Mouse (Mus musculus): Measurements from ENCODE around the gene Lrp8. TPM values are rescaled to one million over a fixed set of nuclear protein-coding genes. Genes with fewer than 3 reads are reported as not detected.

The Lrp8 gene
- polyA plus RNA-seq, 1 experiment from 2014 or later = 27.6 TPM

DNA sequence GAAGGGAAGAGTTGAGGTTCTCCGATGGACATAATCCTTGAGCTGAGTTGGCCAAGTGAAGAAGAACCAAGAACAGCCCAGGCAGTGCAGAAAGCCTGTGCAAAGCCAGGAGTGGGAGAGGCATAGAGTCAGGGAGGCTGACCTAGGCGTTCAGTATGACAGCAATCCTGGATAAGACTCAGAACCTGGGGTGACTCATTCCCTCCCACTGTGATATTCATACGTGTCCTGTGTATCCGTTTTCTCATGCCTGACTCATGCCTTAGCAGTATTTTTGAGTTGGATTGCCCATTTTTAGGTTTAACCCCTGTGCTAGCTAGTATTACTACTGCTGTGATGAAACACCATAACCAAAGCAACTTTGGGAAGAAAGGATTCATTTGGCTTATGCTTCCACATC, 62.8 kb downstream of the Lrp8 start:
- H3K9me3 ChIP-seq (ENCODE audit: control insufficient read depth, low read length) = no peaks in the 10 kb centered on the region
- H3K27me3 ChIP-seq (ENCODE audit: control insufficient read depth, insufficient read depth, low read length) = no peaks in the 10 kb centered on the region
- DNase-seq (ENCODE audit: low spot score) = no peak
- no peak overlapping the region for H3K9ac ChIP-seq (ENCODE audit: low read length)
- peaks cover 7% of the 10 kb centered on the region for H3K36me3 ChIP-seq (ENCODE audit: control insufficient read depth, insufficient read depth, low read length)
- ATAC-seq (ENCODE audit: insufficient read depth, low FRiP score, low TSS enrichment) = no peak
- no peak overlapping the region for H3K4me3 ChIP-seq (ENCODE audit: low read depth, low read length)
- WGBS = 84% methylated on average over 4 of the region's 4 CpGs
- H3K4me1 ChIP-seq (ENCODE audit: control insufficient read depth, insufficient read depth, low read length) = no peaks in the 10 kb centered on the region
- no peak overlapping the region for H3K27ac ChIP-seq (ENCODE audit: low read depth, low read length)
- no peak overlapping the region for H3K4me2 ChIP-seq (ENCODE audit: low read depth)

DNA sequence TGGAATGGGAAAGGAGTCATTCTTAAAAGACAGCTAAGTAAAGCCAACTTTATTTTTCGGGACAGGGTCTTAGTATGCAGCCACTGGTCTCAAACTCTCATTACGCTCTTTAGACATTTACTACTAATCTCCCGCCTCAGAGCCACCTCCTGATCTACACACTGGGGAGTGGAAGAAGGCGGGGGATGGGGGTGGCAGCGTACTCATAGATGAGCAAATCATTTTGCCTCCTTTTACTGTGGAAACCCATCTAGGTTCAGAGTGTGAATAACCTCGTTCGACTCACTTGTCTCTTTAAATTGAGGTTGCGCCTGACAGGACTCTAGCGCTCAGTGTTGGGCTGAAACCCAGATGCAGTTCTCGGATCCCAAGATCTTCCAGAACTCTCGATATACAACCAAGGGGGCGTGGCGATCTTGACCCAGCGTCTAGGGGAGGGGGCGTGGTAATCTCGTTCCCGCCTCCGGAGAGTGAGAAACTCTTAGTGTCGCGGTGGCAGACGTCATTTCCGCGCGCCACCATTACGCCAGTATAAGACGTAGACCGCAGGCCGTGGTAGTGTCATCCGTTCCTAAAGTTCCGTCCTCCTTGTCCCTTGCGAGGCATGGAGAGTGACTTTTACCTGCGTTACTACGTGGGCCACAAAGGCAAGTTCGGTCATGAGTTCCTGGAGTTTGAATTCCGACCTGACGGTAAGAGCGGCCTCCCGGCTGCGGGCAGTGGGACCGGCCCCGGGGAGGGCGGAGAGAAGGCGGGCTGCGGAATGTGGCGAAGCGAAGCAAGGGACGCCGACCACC, 77.4 kb downstream of the Lrp8 start, which contains the start of gene Magoh:
Gene Magoh, plus strand, starts transcription at position 502 of the 797 bp plus-strand sequence.
- Histone ChIP-seq H3K4me2 (ENCODE audit: low read depth) (peak within 1 kb of the TSS; percentile 61), H3K36me3 (ENCODE audit: control insufficient read depth, insufficient read depth, low read length) (peaks cover 4% of the 10 kb centered on the region), H3K27ac (ENCODE audit: low read depth, low read length) (no peak within 1 kb of the TSS), H3K4me3 (ENCODE audit: low read depth, low read length) (peak within 1 kb of the TSS; percentile 54), H3K9me3 (ENCODE audit: control insufficient read depth, low read length) (no peaks in the 10 kb centered on the region), H3K9ac (ENCODE audit: low read length) (peak within 1 kb of the TSS; percentile 44), H3K27me3 (ENCODE audit: control insufficient read depth, insufficient read depth, low read length) (no peaks in the 10 kb centered on the region), H3K4me1 (ENCODE audit: control insufficient read depth, insufficient read depth, low read length) (0 out of 2 replicates have a peak, but pooled peaks cover 4% of the 10 kb centered on the region)
- ATAC-seq (ENCODE audit: insufficient read depth, low FRiP score, low TSS enrichment) (peak; percentile 90), DNase-seq (ENCODE audit: low spot score) (peak; percentile 97)
- whole genome bisulfite sequencing = 4% methylated on average over 48 of the region's 48 CpGs

DNA sequence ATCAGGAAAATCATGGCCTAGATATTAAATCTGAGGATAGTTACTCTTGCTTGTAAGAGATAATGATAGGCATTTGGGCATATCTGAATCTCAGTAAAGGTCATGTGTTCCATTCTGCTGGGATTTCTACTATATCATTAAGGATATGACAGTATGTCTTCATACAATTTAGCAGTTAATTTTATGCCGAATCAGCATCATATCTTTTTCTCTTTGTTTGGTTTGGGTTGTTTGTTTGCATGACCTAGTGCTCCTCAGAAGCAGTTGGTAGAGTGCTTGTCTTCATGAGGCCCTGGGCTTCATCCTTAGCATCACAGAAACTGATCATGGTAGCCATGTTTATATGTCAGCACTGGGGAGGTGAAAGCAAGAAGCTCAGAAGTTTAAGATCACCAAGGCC, 79.6 kb downstream of the Lrp8 start:
- Histone ChIP-seq H3K36me3 (ENCODE audit: control insufficient read depth, insufficient read depth, low read length) (peaks cover 10% of the 10 kb centered on the region), H3K4me2 (ENCODE audit: low read depth) (no peak overlapping the region), H3K4me1 (ENCODE audit: control insufficient read depth, insufficient read depth, low read length) (0 out of 2 replicates have a peak, but pooled peaks cover 4% of the 10 kb centered on the region), H3K27ac (ENCODE audit: low read depth, low read length) (no peak overlapping the region), H3K27me3 (ENCODE audit: control insufficient read depth, insufficient read depth, low read length) (no peaks in the 10 kb centered on the region), H3K4me3 (ENCODE audit: low read depth, low read length) (no peak overlapping the region), H3K9me3 (ENCODE audit: control insufficient read depth, low read length) (no peaks in the 10 kb centered on the region), H3K9ac (ENCODE audit: low read length) (no peak overlapping the region)
- 92% methylated on average over 1 of the region's 1 CpGs for WGBS
- ATAC-seq (ENCODE audit: insufficient read depth, low FRiP score, low TSS enrichment) = no peak
- no peak for DNase-seq (ENCODE audit: low spot score)

DNA sequence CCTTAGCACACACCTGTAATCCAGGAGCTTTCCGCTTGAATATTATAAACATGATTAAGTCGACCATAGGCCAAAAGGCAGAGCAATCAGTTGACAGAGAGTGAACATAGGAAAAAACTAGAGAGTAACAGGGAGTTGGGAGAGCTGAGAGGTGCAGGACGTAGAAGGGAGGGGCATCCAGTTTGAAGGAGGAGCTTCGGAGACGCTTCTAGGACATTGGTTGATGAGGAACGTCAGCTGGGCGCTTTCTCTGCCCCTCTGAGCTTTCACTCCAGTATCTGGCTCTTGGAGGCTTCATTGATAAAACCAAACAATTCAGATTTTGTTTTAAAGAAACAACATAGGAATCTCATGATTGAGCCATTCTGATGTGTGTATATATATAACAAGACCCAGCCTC, 84.3 kb downstream of the Lrp8 start:
- ATAC-seq (ENCODE audit: insufficient read depth, low FRiP score, low TSS enrichment) (no peak), DNase-seq (ENCODE audit: low spot score) (no peak)
- H3K9ac ChIP-seq (ENCODE audit: low read length) = no peak overlapping the region
- WGBS = 83% methylated on average over 7 of the region's 7 CpGs
- no peaks in the 10 kb centered on the region for H3K27me3 ChIP-seq (ENCODE audit: control insufficient read depth, insufficient read depth, low read length)
- H3K27ac ChIP-seq (ENCODE audit: low read depth, low read length) = no peak overlapping the region
- no peak overlapping the region for H3K4me3 ChIP-seq (ENCODE audit: low read depth, low read length)
- H3K4me1 ChIP-seq (ENCODE audit: control insufficient read depth, insufficient read depth, low read length) = peaks cover 4% of the 10 kb centered on the region; the same call in 1 of the 2 replicates
- H3K36me3 ChIP-seq (ENCODE audit: control insufficient read depth, insufficient read depth, low read length) = peaks cover 10% of the 10 kb centered on the region
- no peak overlapping the region for H3K4me2 ChIP-seq (ENCODE audit: low read depth)
- H3K9me3 ChIP-seq (ENCODE audit: control insufficient read depth, low read length) = no peaks in the 10 kb centered on the region

DNA sequence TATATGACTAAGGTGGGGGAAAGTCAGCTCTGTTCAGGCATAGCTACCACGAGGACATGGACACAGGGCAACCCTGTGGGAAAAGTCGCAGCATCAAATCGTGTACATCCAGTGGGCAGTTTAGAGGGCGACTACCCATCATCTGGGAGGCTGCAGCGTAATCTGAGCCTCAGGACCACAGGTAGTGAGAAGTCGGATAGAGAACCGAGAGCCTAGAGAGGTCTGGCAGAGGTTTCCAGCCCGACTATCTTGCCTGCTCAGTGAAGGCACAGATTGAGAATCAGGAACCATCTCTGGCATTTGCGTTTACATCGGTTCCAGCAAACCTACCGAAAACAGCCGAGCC, 87.3 kb downstream of the Lrp8 start:
- ATAC-seq (ENCODE audit: insufficient read depth, low FRiP score, low TSS enrichment) = peak; percentile 7; the same call in 1 of the 2 replicates
- H3K4me1 ChIP-seq (ENCODE audit: control insufficient read depth, insufficient read depth, low read length) = peaks cover 4% of the 10 kb centered on the region; the same call in 1 of the 2 replicates
- no peaks in the 10 kb centered on the region for H3K27me3 ChIP-seq (ENCODE audit: control insufficient read depth, insufficient read depth, low read length)
- no peaks in the 10 kb centered on the region for H3K9me3 ChIP-seq (ENCODE audit: control insufficient read depth, low read length)
- peak overlapping the region; percentile 69 for H3K9ac ChIP-seq (ENCODE audit: low read length)
- H3K4me3 ChIP-seq (ENCODE audit: low read depth, low read length) = peak overlapping the region; percentile 56
- H3K36me3 ChIP-seq (ENCODE audit: control insufficient read depth, insufficient read depth, low read length) = peaks cover 8% of the 10 kb centered on the region
- peak overlapping the region; percentile 78; the same call in 1 of the 2 replicates for H3K27ac ChIP-seq (ENCODE audit: low read depth, low read length)
- H3K4me2 ChIP-seq (ENCODE audit: low read depth) = peak overlapping the region; percentile 85
- WGBS = 2% methylated on average over 12 of the region's 12 CpGs
- no peak for DNase-seq (ENCODE audit: low spot score)

DNA sequence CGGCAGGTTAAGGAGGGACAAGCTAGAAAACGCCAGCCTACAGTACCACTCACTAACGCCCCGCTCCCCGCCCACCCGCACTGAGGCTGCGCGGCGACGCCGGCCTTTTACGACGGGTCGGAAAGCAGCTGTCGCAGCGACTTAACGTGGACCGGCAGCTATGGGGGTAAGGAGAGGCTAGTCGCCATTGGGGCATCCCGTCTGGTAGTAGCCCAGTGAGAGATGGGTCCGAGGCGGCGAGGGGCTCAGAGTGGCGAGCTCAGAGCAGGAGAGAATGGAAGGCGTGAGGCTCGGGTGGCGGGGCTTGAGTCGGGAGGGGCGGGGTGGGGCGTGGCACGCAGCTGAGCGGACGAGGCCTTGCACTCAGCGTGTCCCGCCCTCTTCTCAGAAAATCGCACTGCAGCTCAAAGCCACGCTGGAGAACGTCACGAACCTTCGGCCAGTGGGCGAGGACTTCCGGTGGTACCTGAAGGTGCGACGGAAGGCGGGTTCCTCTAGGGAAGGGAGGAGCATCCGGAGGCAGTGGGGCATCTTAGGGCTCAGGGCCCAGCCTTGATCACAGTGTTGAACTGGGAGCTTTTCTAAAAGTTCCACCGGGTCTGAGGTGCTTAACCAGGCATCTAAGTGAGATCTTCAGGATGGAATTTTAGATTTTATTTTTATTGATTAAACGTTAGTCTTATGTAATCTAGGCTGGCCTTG, 87.8 kb downstream of the Lrp8 start, which contains the start of gene 0610037L13Rik:
Gene 0610037L13Rik, plus strand, starts transcription at position 83 of the 702 bp plus-strand sequence.
- Histone ChIP-seq H3K4me3 (ENCODE audit: low read depth, low read length) (peak within 1 kb of the TSS; percentile 56), H3K36me3 (ENCODE audit: control insufficient read depth, insufficient read depth, low read length) (peaks cover 6% of the 10 kb centered on the region), H3K9ac (ENCODE audit: low read length) (peak within 1 kb of the TSS; percentile 69), H3K4me1 (ENCODE audit: control insufficient read depth, insufficient read depth, low read length) (peaks cover 4% of the 10 kb centered on the region; the same call in 1 of the 2 replicates), H3K4me2 (ENCODE audit: low read depth) (peak within 1 kb of the TSS; percentile 85), H3K27ac (ENCODE audit: low read depth, low read length) (peak within 1 kb of the TSS; percentile 78), H3K27me3 (ENCODE audit: control insufficient read depth, insufficient read depth, low read length) (no peaks in the 10 kb centered on the region), H3K9me3 (ENCODE audit: control insufficient read depth, low read length) (no peaks in the 10 kb centered on the region)
- under 1% methylated on average over 44 of the region's 48 CpGs for WGBS
- ATAC-seq (ENCODE audit: insufficient read depth, low FRiP score, low TSS enrichment) (peak; percentile 94), DNase-seq (ENCODE audit: low spot score) (peak; percentile 94)

DNA sequence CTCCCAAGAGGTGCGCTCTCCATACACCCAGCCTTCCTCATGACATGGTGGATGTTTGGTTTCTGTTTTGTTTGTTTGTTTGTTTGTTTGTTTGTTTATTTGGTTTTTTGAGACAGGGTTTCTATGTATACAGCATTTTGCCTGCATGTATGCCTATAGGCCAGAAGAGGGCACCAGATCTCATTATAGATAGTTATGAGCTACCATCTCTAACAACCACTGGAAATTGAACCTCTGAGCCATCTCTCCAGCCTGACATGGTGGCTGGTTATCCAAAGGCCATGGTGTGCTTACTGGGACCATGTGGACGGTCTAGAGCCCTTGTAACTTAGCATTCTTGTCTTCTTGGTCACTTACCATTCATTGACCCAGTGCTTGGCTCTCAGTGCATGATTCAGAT, 90.6 kb downstream of the Lrp8 start:
- WGBS = 90% methylated on average over 2 of the region's 2 CpGs
- H3K27me3 ChIP-seq (ENCODE audit: control insufficient read depth, insufficient read depth, low read length) = no peaks in the 10 kb centered on the region
- no peaks in the 10 kb centered on the region for H3K9me3 ChIP-seq (ENCODE audit: control insufficient read depth, low read length)
- no peak overlapping the region for H3K4me3 ChIP-seq (ENCODE audit: low read depth, low read length)
- H3K4me1 ChIP-seq (ENCODE audit: control insufficient read depth, insufficient read depth, low read length) = peaks cover 4% of the 10 kb centered on the region; the same call in 1 of the 2 replicates
- H3K36me3 ChIP-seq (ENCODE audit: control insufficient read depth, insufficient read depth, low read length) = peaks cover 7% of the 10 kb centered on the region
- H3K27ac ChIP-seq (ENCODE audit: low read depth, low read length) = no peak overlapping the region
- ATAC-seq (ENCODE audit: insufficient read depth, low FRiP score, low TSS enrichment) (no peak), DNase-seq (ENCODE audit: low spot score) (no peak)
- H3K9ac ChIP-seq (ENCODE audit: low read length) = no peak overlapping the region
- no peak overlapping the region for H3K4me2 ChIP-seq (ENCODE audit: low read depth)

DNA sequence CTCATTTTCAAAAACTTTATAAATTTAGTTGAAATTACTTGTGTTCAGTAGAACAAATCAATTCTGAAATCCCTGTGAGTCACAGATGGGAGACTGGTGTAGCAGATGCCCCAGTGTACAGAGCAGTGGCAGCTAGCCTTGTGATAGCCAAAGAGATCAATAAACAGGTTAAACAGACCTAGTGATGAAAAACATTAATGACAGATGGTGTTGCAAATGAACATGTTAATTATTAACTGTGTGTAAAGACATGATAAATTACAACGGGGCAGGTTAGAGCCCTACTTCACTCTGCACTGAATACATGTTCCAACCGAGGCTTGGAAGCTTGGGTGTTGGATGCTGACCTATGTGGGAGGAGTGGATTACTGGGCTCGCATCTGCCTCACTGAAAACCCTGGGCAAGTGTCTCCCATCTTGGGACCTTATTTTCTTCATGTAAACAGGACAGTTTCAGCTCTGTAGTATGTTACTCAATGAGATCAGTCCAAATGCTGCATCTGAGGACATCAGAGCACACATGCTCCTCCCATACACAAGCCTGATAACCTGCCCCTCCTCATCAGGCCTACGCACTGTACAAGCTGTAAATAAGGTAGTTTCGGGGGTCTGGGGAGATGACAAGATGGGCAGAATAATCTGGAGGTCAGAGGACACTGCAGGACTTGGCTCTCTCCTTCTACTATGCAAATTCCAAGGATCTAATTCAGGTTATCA, 97.3 kb downstream of the Lrp8 start:
- 82% methylated on average over 5 of the region's 5 CpGs for WGBS
- Histone ChIP-seq H3K36me3 (ENCODE audit: control insufficient read depth, insufficient read depth, low read length) (peaks cover 5% of the 10 kb centered on the region), H3K4me3 (ENCODE audit: low read depth, low read length) (no peak overlapping the region), H3K4me2 (ENCODE audit: low read depth) (no peak overlapping the region), H3K27me3 (ENCODE audit: control insufficient read depth, insufficient read depth, low read length) (no peaks in the 10 kb centered on the region), H3K9ac (ENCODE audit: low read length) (no peak overlapping the region), H3K27ac (ENCODE audit: low read depth, low read length) (no peak overlapping the region), H3K9me3 (ENCODE audit: control insufficient read depth, low read length) (no peaks in the 10 kb centered on the region), H3K4me1 (ENCODE audit: control insufficient read depth, insufficient read depth, low read length) (no peaks in the 10 kb centered on the region)
- ATAC-seq (ENCODE audit: insufficient read depth, low FRiP score, low TSS enrichment) = no peak
- no peak for DNase-seq (ENCODE audit: low spot score)

All from neural tube, embryonic 11.5 days (tissue).